Mouse (Mus musculus) right cerebral cortex, adult 18-20 months (tissue): ENCODE data around the gene Npepl1.

ENCODE experiments used
- DNase-seq: peaks from one replicate; pipeline ENCODE4 v3.0.0; 2022; ENCODE audit warnings: mixed read lengths

Gene Npepl1

DNA sequence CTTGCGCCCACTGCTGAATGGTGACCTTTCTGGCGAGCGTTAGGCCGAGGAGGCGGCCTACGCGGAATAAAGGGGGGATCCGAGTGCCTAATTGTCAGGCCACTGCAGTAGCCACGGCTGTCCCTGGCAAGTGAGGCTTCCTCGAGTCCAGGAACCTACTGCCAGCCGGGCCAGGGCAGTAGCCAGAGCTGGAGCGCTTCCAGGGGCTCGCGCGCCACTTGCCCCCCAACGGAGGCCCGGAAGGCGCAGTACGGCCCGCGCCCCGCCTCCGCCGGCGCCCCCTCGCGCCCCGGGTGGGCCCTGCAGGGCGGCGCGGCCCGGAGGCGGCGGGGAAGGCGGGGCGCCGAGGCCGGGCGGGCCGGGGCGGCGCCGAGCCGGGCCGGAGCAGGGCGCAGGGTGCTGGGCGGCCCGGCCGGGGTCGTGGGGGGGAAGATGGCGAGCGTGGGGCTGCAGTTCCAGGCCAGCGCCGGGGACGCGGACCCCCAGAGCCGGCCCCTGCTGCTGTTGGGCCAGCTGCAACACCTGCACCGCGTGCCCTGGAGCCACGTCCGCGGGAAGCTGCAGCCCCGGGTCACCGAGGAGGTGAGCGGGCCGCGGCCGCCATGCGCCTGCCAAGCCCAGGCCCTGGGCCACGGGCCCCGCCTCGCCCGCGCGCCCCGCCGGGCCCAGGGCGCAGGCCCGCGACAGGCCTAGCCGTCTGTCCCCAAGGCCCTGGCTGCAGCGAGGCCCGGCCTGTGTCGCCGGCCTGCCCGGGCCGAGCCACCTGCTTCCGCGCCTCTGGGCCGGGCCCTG lies at the start of gene Npepl1:
Gene Npepl1 (plus strand): TSS at position 359 of the 792 bp plus-strand sequence.
- DNase-seq, result peak; percentile 35

DNA sequence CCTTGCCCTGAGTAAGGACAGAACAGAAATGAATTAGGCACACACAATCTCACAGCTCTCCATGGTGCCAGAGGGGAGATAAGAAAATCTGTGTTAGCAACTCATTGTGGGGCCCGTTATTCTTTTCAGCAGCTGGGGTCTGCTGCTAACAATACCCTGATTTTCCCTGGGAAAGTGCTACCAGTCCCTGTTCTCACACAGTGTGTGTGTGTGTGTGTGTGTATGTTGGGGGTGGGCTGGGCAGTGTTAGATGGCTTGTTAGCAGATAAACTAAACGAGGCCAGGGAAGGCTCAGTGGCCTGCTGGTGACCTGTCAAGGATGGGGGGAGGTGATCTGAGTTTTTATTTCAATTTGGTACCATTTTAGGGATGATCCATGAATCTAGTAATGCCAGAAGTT lies 48.9 kb upstream of the Npepl1 start:
- DNase-seq, result no peak

DNA sequence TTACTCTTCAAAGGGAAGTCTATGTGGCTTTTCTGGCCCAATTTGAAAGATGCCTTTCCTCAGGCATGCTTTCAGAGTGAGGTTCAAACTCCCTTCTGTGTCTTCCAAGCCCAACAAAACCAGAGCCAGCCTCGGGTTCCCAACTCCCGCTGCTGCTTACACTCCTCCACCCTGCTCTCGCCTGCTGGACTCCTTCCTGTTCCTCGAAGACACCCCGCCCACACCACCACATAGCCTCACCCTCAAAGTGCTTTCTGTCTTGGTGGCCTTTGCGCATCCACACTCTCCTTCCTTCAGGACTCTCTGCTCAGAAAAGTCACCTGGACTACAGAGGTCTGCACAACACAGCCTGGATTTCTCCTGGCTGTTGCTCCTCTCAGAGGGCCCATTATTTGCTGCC lies 47.1 kb upstream of the Npepl1 start:
- DNase-seq, result no peak

DNA sequence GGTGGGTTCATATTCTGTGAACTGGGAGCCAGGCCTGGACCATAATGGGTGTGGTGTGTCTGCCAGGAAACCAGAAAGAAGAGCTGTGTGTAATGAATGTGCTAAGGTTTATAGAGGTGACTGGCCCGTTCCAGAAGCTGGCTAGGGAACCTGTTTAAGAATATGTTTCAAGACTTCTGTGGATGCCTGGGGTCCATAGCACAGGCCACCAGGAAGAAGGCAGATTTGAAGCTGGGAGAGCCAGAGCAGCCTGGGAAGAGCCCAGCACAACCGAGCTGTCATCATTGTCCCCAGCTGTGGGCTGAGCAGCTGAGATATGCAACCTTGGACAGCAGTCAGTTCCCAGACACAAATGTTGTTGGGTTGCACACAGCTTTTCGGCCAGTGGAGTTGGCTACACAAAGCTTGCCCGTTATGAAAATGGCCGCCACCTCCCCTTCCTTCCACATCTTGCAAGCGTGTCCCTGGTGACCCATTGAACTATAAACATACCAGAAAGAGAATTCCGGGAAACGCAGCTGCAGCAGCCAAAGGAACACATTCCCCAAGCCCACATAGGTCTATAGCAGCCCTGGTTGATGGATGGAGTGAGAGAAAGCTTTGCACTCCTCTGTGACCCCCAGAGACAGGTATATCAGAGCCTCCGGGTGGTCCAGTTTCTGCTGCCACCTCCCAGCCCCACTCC lies 46.5 kb upstream of the Npepl1 start:
- no peak for DNase-seq

DNA sequence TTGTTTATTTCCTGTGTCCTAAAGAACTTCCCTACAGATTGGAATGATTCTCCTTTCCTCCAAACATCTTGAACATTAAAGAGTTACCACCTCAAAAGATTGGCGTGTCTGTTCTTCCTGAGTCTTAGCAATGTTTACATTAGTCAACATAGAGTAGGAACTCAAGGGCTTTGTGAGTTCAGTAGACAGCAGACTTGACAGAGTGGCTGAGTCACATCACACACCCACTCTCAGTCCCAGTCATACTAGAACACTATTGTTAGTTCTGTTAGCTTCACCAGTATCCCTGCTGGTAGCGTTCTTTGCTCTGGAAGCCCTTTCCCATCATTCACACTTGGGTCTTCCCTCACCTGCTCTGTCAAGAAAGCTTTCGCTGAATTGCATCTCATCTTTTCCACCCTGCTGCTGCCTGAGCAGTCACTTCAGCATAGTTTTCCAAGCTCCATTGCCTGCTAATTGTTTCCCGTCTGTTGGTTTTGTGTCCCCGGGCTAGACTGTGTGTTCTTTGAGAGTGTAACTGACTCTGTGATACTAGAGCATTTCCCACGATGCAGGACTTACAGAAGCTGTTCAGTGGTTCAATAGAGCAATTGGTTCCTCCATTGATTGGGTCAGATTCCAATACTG lies 42.2 kb upstream of the Npepl1 start:
- DNase-seq, result peak; percentile 30

DNA sequence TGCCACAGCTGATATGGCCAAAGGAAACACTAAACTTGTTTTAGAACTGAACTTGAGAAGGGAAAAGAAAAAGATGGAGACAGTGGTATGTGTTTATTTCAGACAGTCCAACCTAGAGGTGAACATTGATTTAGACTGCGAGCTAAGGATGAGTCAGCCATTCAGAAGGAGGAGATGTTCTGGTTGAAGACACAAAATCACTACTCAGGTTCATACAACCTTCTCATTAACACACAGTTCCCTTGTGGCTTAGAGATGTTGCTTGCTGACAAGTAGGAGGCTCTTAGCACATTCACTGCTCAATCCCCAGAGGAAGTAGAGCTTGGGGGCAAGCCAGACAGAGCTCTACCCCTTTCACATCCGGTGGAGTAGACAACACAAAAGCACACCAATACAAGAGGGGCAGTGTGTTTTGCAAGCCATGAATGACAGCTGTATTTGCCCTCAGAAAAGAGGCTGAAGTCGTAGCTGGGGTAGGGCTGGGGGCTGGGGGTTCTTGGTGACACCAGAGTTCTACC lies 40.6 kb upstream of the Npepl1 start:
- no peak for DNase-seq

DNA sequence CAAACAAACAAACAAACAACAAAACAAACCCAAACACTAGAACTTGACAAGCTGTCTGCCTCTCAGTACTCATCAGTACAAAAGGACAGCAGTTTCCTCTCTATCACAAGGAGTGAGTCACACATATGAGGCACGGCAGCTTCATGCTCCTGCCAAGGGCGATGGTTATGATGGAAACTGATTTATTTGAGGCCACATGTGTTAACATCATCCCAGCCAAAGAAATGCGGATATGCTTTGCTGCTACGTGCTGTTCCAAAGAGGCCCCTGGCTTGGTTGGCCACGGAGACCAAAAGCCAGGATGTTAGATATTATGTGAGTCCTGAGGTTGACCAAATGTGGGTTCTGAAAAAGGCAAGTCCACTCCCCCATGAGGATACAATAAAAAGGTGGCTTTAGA lies 38.7 kb upstream of the Npepl1 start:
- DNase-seq, result no peak

DNA sequence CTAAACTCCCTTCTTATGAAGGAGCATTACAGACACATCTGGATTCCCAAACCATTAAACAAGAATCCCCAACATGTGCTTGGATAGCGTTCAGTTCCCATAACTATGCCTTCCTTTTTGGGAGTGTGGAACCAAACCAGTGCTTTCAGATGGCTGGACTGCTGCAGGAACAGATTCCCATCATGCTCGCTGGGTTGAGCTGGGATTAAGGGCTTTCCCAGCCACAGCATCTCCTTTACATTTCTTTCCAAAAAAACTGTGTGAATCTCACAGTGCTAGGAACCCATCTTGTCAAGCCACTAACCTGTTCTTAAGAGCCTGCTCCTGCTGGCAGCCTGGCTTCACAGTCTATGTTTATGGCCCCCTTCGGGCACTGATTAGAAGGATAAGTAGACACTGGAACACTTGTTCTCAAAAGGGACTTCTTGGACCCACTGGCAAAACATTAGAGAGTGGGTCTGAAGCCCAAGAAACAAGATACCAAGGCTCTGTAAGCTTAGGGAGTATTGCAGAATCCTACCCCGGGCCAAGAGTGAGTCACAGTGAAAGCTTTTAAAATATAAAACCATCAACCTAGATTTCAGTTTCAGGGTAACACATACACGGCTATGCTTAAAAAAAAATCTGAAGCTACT lies 36.9 kb upstream of the Npepl1 start:
- no peak for DNase-seq

DNA sequence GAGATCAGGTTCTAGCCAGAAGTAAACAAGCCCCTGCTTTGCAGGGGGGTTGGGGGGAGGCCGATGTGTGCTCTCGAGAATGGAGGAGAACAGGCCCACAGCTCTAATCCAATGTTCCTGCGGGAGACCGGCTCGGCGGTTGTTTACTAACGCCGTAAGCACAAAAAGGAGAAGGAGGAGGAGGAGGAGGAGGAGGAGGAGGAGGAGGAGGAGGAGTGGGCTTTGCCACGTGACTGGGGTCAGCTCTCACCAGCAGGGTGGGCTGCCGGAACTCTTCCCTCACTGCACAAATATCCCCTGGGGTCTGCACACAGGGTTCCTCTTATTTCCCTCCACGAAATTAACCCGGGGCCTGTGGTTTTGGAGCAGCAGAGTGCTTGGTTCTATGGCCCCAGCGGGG lies 35.5 kb upstream of the Npepl1 start:
- no peak for DNase-seq

DNA sequence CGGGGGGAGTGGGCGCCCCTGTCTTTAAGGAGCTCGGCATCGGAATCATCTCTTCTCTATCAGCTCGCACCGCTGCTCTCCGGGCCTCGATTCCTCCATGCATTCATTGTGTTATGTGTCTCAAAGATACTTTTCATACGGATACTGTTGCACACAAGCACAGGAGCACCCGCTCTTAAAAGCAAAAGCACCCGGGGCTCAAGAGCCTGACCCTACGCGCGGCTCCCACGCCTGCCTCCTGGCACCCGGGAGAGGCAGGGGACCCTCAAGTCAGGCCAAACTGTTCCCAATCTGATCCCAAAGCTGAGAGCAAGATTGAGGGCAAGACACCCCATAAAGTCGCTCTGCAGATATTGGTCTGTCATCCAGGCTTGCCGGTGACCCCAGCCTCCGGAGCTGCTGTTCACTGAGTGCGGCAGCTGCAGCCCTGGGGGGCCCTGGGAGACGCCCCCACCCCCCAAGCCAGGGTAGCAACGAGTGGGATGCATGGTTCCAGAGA lies 35.0 kb upstream of the Npepl1 start:
- no peak for DNase-seq

DNA sequence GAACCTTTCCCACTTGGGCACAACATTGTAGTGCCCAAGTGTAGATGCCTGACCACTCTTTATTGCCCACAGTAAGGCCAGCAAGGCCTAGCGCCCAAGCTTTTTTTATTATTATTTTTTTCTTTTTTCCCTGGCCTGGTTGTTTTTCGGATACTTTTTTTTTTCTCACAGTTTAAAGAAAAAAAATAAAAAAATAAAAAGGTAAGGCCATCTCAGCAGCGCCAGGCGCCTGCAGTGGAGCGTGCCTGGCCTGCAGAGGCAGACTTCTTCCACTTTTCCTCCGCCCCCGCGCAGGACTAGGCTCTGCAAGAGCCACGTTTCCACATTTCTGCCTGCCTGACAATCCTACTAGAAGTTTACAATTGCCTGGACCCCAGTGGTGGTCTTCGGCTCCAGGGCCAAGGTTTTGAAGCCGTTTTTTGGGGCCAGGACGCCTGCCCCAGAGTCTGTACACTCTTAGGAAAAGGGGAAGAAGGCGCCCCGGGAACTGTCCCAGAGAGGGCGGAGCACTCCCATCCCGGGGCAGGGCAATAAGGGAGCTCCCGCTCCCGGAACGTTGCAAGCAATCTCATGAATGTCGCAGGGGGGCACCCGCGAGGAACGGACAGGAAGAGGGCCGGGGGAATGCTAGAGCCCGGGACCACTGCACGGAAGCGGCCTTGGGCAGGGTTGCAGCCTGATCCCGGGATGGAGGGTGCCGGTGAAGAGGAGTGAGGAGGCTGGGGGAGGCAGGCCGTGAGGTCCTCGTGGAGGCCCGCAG lies 34.3 kb upstream of the Npepl1 start, which contains the start of gene Stx16:
Gene Stx16 (plus strand): TSS at position 636 of the 760 bp plus-strand sequence.
- peak; percentile 92 for DNase-seq

DNA sequence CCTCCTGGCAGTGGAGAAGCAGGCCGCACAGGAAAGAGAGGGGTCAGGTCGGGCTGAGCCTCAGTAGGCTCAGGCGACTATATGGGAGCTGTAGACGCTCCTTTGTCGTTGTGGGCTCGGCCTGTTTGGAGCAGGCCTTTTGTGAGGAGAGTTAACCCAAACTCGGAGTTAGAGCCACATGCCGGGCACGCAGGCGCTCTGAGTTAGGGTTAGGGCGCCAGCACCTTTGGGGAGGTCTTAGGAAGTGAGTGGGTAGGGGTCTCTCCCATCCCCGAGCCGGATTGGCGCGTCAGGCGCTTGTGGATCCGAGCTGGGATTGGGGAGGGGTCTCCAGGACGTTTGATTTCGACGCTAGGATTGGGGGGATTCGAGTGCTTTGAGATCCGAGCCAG lies 33.7 kb upstream of the Npepl1 start:
- DNase-seq, result no peak

DNA sequence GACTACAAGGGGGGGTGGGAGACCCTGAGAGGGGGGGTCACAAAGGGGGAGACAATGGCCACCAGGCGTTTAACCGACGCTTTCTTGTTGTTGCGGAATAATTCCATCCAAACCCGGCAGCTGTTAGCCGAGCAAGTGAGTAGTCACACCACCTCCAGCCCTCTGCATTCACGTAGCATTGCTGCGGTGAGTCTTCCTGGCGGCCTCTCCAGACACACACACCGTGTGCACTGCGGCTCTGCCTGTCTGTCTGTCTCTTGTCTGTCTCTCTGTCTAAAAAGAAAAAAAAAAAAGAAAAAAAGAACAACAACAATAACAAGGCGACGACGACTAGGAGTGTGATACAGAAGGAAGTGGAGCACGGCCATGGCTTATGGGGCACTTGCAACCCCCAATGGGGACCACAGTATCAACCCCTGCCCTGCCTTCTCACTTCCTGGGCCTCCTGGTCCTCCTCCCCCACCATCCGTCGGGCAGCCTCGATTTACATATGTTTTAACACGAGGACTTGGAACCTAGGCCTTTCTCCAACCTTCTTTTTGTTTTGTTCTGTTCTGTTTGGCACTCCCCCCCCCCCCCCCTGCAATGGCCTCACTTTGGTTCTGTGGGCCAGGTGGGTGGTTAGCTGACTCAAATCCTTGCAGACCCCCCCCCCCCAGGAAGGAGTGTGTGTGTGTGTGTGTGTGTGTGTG lies 33.0 kb upstream of the Npepl1 start:
- DNase-seq, result no peak

DNA sequence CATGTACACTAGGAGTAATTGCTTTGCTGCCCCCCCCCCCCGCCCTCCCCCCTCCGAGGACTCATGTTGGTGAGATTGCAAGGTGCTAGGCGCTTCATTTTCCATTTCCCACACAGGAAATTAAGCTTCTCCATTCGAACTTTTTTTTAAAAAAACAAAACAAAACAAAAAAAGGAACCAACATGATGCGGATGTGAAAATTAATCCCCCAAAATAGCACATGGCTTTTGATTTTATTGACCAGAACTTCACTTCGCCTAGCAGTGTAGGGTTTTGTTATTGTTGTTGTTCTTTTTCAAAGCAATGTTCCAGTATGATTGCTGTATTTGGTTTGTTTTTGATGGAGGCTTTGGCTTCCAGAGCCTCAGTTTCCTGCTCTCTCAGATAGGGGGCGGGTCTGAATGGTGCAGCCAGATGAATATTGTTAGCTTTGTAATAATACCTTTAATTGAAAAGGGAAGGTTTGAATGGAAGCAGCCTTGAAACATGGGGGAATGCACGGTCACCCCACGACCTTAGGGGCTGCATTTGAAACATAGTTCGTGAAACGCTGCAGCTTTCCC lies 32.3 kb upstream of the Npepl1 start:
- DNase-seq, result no peak

DNA sequence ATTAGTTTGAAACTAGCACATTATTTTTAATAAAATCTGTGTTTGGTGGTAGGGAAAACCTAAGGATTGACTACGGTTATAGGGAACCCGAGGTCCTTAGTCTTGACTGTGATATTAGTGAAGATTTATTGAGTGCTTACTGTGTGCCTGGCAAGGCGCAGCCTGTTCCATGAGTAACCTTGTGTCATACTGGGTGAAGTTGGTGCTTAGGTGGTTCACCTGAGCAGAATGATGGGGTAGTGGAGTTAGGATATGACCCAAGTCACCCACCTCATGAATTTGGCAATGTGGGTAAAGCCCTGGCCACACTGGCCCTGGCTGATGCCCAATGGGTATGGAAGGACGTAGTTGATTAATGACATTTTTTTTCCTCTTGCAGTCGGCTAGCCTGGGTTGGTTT lies 28.3 kb upstream of the Npepl1 start:
- no peak for DNase-seq

DNA sequence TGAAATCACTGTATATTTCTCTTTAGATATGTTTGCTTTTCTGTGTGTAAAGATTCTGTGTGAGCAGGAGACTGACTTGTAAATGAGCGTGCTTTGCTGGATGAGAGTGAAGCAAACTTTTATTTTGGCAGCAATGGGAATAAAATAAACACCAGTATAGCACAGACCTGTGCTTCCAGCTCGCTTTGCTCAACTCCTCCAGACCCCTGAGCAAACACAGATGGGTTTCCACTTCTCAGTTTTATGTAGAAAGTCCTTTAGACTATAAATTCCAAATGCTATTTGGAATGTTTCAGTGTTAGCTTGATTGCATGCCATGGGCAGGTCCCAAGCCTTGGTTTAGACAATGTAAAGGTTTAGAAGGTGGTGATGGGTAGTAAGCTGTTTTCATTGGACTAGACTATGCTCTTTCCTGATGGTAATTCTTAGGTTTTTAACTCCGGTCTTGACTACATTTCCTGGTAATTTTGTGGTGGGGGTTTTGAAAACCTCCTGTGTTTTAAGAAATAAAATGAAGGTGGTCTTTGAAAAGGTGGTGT lies 27.7 kb upstream of the Npepl1 start:
- no peak for DNase-seq

DNA sequence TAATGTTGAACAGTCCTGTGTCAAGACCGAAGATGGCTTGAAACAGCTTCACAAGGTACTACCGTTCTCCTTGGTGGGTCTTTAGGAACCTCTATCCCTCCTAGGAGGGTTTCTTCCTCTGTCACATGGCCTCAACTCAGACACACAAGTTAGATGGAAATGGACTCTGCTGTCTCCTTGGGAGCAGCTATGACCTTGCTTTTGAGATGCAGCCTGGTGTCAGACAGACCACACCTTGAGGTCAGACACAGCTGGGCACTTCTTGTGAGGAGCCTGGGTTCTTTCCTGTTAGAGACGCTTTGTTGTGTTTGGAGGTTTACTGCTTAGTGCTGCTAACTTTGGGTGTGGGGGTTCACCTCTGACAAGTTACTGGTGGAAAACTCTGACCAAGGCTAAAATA lies 15.1 kb upstream of the Npepl1 start:
- no peak for DNase-seq

DNA sequence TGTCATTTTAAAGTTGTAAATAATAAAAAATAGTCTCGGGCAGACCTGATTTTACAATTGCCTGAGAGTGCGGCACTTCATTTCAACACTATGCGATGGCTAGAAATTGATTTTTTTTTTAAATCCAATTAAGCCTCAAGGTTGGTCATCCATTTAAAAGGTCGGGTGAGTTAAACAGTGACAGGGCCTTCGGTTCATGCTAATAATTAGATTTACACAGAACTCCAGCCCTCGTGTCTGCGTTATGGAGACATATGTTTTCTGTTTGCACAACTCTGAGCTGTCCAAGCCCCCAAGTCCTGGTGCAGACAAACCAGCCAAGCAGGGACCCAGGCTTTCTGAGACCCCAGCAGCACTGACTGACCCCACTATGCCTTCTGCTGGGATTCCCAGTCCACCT lies 7.8 kb upstream of the Npepl1 start:
- no peak for DNase-seq

DNA sequence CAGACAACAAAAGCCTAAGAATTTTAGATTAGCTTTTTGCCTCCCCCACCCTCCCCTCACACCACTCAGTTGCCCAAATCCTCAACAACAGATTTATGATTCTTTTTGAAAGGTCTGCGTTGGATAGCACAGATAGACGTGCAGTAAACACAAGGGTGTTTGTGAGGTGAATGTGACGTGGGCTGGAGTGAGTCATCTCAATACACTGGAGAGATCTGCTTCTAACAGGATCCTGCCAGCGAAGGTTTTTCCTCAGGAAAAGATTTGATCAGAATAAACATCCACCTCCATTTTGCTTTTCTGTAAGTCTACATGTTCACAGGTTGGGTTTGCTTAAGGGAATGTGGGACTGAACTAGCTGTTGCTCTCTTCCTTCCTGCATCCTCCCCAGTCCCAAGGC lies 6.6 kb upstream of the Npepl1 start:
- DNase-seq, result peak; percentile 17

DNA sequence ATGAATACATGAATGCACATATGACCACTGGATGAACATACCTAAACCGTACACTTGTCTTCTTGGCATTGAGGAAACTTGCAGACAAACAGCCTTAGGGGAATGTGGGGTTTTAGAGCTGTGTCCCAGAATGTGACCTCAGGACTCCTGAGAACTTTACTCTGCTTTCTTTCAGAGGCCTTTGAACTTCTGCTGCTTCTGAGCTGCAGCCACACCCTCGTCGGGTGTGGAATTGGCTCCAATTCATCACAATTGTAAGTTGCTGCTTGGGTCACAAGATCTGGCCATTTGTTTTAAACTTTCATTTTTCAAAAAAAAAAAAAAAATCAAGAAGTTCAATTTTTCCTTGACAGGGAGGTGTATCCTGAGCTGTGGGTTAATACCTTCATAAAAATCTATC lies 2.8 kb upstream of the Npepl1 start:
- DNase-seq, result no peak
